Mouse (Mus musculus): ENCODE measurements at regions not wholly inside any gene's neighbourhood (a gene's known extent, or its start where the extent isn't known, plus 50 kb on each side); places are given as distances from the start of the nearest gene placed in this dataset.

DNA sequence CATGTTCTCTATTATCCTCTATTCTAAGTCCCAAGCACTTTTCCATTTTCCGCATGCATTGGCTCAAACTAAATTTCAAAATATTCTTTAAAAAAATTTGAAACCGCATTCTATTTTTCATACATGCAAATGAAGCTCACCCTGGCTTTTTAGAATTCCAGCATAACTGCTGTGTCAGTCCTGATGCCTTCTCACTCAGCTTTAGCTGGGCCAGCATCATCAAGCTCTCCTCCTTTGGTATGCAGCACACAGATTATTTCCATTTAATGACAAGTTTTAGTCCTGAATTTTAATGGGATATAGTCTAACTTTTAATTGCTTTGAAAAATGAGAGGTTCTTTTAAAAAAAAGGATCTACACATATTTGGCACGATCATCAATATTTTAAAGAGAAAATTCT is 174.9 kb upstream of the Aco1 start:
- no peak for TF ChIP-seq POLR2A (IDR thresholded peaks at IDR 0.05; ENCODE audit: extremely low read depth, insufficient read depth, low read length)
- TF ChIP-seq CTCF (IDR thresholded peaks at IDR 0.05; ENCODE audit: low read depth, low read length), result no peak
